Mouse (Mus musculus) right cerebral cortex, postnatal 4 days (tissue): ENCODE measurements around the gene Dlg5.

Experiments
- DNase-seq: peaks from one replicate; pipeline ENCODE4 v3.0.0-alpha.2; 2022

Dlg5 gene

DNA sequence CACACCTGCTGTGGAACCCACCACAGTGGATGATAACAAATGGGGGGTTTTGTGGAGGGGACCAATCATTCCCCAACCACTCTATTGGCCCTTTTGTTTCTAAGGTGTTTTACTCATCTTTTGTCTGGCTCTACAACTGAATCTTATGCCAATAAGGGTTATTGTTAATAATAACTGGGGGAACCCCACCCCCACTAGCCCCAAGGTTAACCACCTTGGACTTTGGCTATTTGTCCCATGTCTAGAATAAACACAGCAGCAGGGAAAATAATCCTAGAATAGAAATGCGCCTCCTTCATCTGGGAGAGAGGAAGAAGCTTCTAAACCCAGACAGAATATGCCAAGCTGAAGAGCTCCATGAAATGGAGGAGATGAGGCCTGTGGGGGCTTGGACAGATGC, 151.1 kb downstream of the Dlg5 start:
- DNase-seq = no peak

DNA sequence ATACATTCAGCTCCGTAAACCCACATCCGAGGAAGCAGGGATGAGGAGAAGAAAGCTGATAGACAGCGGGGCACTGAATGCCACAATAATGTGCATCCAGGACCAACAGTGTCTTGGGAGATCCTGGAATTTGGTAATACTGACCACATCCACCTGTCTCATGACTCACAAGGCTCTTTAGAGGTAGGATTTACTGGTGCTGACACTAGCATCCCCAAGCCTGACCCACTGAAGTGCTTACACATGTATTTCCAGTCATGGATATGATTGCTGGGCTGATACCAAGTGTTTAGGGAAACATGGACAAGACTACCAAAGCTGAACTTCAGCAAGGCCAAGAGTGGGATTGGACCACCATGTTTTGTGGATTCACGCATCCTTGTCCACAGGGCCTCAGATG, 152.5 kb downstream of the Dlg5 start:
- no peak for DNase-seq

DNA sequence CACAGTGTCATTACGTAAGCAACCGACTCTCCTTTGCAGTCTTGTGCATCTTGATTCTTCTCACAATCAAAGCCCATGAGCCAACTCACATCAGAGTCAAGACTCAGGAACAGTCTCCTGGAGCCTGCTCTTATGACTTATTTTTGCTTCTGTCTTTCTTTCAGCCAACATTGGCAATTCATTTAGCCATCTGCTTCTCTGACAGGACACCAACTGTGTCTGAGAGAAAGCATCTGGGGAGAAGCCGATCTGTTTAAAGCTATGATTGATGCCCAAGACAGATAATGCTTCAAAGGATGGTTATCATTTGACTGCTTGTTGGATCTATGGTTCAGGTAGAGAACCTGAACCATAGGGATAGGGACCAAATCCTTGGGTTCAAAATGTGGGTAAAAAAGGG, 153.3 kb downstream of the Dlg5 start:
- no peak for DNase-seq

DNA sequence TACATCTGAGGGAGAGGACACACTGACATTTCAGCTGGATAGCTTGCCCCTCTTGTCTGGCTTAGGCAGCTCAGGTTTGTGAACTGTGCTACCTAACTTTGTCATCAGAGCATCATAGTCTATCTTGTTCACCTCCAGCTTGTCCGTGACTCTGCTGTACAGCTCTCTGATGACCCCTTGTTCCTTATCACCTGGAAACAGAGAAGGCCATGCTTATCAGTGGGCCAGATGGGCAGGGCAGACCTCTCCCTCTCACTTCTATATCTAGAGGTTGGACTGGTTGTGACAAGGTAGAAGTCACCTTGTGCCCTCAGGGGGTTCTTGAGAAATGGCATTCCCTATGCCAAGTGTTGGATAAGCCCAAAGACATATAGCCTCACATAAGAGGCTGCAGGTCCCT, 154.9 kb downstream of the Dlg5 start:
- DNase-seq = no peak

DNA sequence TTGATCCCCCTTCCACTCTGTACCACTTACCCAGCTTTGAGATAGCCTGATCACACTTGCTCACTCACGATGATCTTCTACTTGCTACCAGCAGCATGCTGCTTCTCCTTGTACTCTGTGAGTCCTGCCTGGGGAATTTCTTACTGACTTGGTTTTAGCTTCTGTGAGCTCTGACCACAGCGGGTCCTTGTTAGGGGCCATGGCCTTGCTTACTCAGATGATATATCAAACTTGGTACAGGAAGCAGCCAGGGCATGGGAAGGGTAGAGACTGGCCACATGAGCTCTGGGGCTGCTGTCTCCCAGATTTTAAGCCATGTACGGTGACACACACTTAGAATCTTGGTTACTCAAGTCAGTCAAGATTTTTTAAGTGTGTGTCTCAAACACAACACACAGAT, 156.5 kb downstream of the Dlg5 start:
- DNase-seq = no peak

DNA sequence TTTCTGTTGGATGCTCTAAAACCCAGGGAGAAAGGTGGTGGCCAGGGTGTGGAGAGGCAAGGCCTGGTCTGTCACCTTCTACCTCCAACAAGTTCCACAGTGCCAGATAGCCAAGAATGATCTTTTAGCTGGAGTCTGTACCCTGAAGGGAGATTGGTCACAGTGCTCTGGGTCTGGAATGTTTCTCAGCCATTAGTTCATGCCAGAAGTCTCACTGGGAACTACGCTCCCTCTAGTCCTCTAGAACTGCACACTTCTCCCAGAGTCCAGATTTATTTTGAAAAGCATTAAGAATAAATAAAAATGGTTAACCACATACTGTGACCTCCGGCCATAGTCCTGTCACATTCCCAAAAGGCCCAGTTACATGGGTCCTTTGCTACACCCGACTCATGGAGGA, 158.3 kb downstream of the Dlg5 start:
- no peak for DNase-seq

DNA sequence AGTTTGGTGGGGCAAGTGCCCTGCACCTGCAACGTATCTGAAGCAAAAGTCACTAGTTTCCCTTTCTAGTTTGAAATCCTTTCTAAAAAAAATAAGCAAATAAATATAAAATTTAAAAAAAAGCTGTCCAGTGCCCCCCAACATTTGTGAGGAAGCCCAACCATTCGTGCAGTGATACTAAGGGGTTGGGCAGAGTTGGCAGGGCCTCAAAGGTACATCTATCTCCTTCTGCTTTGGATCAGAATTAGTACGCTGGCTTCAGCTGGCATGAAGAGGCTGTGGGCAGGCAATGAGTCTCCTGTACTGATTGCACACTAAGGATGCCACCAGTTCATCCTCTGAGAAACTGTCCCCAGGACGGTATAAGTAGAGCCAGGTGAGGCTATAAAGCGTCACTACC, 159.2 kb downstream of the Dlg5 start:
- no peak for DNase-seq
